Mouse (Mus musculus): Measurements from ENCODE around the gene Fus.

GRCm38 (mm10) chr7:128031403-128031976, 64.2 kb downstream of the Fus start:
- TF ChIP-seq CTCF (IDR thresholded peaks at IDR 0.05; ENCODE audit: low read depth) (no peak), EP300 (IDR thresholded peaks at IDR 0.05; ENCODE audit: low read depth) (no peak)

Measured in heart, postnatal 0 days (tissue).